Mouse (Mus musculus): ENCODE data around the gene Olfr71. TPM values are rescaled to one million over a fixed set of nuclear protein-coding genes. Genes with fewer than 3 reads are reported as not detected.

Olfr71 gene
- polyA plus RNA-seq, 1 experiment from 2014 or later: not detected

Other genes starting within 250 kb of the Olfr71 start
- gene Sit1, start 226.5 kb downstream of the Olfr71 start, polyA plus RNA-seq (2015; fragmentation: Nextera tagmentation; extraction: Ambion mirVana): not detected in 2 replicates
- 104 and 105 TPM in 2 replicates for gene Ccdc107, start 217.4 kb downstream of the Olfr71 start, polyA plus RNA-seq (2015; fragmentation: Nextera tagmentation; extraction: Ambion mirVana)
- 44.5 and 52.0 TPM in 2 replicates for gene Arhgef39, start 210.6 kb downstream of the Olfr71 start, polyA plus RNA-seq (2015; fragmentation: Nextera tagmentation; extraction: Ambion mirVana)
- 30.9 and 45.8 TPM in 2 replicates for gene Car9, start 203.3 kb downstream of the Olfr71 start, polyA plus RNA-seq (2015; fragmentation: Nextera tagmentation; extraction: Ambion mirVana)
- gene Tpm2, start 186.5 kb downstream of the Olfr71 start, polyA plus RNA-seq (2015; fragmentation: Nextera tagmentation; extraction: Ambion mirVana): 795 and 837 TPM in 2 replicates
- gene Creb3, start 147.9 kb downstream of the Olfr71 start, polyA plus RNA-seq (2015; fragmentation: Nextera tagmentation; extraction: Ambion mirVana): 69.4 and 70.8 TPM in 2 replicates
- gene Tln1, start 147.6 kb downstream of the Olfr71 start, polyA plus RNA-seq (2015; fragmentation: Nextera tagmentation; extraction: Ambion mirVana): 76.9 and 81.1 TPM in 2 replicates
- 24.5 and 30.8 TPM in 2 replicates for gene Rgp1, start 131.5 kb downstream of the Olfr71 start, polyA plus RNA-seq (2015; fragmentation: Nextera tagmentation; extraction: Ambion mirVana)
- 15.6 and 16.1 TPM in 2 replicates for gene Gba2, start 131.4 kb downstream of the Olfr71 start, polyA plus RNA-seq (2015; fragmentation: Nextera tagmentation; extraction: Ambion mirVana)
- 0.85 and 1.8 TPM in 2 replicates for gene Msmp, start 125.8 kb downstream of the Olfr71 start, polyA plus RNA-seq (2015; fragmentation: Nextera tagmentation; extraction: Ambion mirVana)
- 9.3 TPM in 2 replicates for gene Npr2, start 78.3 kb downstream of the Olfr71 start, polyA plus RNA-seq (2015; fragmentation: Nextera tagmentation; extraction: Ambion mirVana)
- gene Spag8, start 56.7 kb downstream of the Olfr71 start, polyA plus RNA-seq (2015; fragmentation: Nextera tagmentation; extraction: Ambion mirVana): 0.80 and 1.0 TPM in 2 replicates
- gene Hint2, start 53.8 kb downstream of the Olfr71 start, polyA plus RNA-seq (2015; fragmentation: Nextera tagmentation; extraction: Ambion mirVana): 108 and 116 TPM in 2 replicates
- gene Tmem8b, start 41.3 kb downstream of the Olfr71 start, polyA plus RNA-seq (2015; fragmentation: Nextera tagmentation; extraction: Ambion mirVana): 4.0 and 4.6 TPM in 2 replicates
- 2.5 and 4.1 TPM in 2 replicates for gene Fam221b, start 41.1 kb downstream of the Olfr71 start, polyA plus RNA-seq (2015; fragmentation: Nextera tagmentation; extraction: Ambion mirVana)
- gene Olfr70, start 9.4 kb downstream of the Olfr71 start, polyA plus RNA-seq (2015; fragmentation: Nextera tagmentation; extraction: Ambion mirVana): not detected in 2 replicates
- gene Hrct1, start 16.9 kb upstream of the Olfr71 start, polyA plus RNA-seq (2015; fragmentation: Nextera tagmentation; extraction: Ambion mirVana): 0.67 and 0.87 TPM in 2 replicates
- gene Spaar, start 19.8 kb upstream of the Olfr71 start, polyA plus RNA-seq (2015; fragmentation: Nextera tagmentation; extraction: Ambion mirVana): 0.09 and 0.18 TPM in 2 replicates
- not detected in 2 replicates for gene Olfr159, start 60.8 kb upstream of the Olfr71 start, polyA plus RNA-seq (2015; fragmentation: Nextera tagmentation; extraction: Ambion mirVana)
- not detected in 2 replicates for gene Olfr156, start 113.6 kb upstream of the Olfr71 start, polyA plus RNA-seq (2015; fragmentation: Nextera tagmentation; extraction: Ambion mirVana)
- not detected in 2 replicates for gene Olfr157, start 129.9 kb upstream of the Olfr71 start, polyA plus RNA-seq (2015; fragmentation: Nextera tagmentation; extraction: Ambion mirVana)
- gene Olfr155, start 141.3 kb upstream of the Olfr71 start, polyA plus RNA-seq (2015; fragmentation: Nextera tagmentation; extraction: Ambion mirVana): not detected in 2 replicates
- 21.8 and 22.4 TPM in 2 replicates for gene Reck, start 165.3 kb upstream of the Olfr71 start, polyA plus RNA-seq (2015; fragmentation: Nextera tagmentation; extraction: Ambion mirVana)
- 95.8 and 106 TPM in 2 replicates for gene Glipr2, start 247.1 kb upstream of the Olfr71 start, polyA plus RNA-seq (2015; fragmentation: Nextera tagmentation; extraction: Ambion mirVana)

All from stomach, embryonic 15.5 days (tissue).